Mouse (Mus musculus) CH12.LX (cell line): Measurements from ENCODE around the gene Pik3c2b. TPM values are rescaled to one million over a fixed set of nuclear protein-coding genes. Genes with fewer than 3 reads are reported as not detected.

Experiments used
- DNase-seq: peaks from one replicate; pipeline ENCODE4 v3.0.0-alpha.2; 2013; ENCODE audit errors: extremely low read depth
- H3K27ac ChIP-seq: 2 replicates; pipeline ENCODE4 v1.5.1; 2012; ENCODE audit warnings: low read depth, mild to moderate bottlenecking, control low read depth, moderate library complexity; ENCODE audit not compliant: insufficient read depth
- H3K27me3 ChIP-seq: replicated peaks from 2 replicates; pipeline ENCODE3; 2012; ENCODE audit warnings: inconsistent platforms
- H3K36me3 ChIP-seq, 2 experiments: replicated peaks in 1 of 2; 2 replicates each; pipeline versions ENCODE3 to v1.6.1; 2012; ENCODE audit warnings: inconsistent platforms in 1 of 2, low read length in 1 of 2, mild to moderate bottlenecking in 1 of 2, mixed read lengths in 1 of 2, moderate library complexity in 1 of 2; ENCODE audit not compliant: control insufficient read depth in 1 of 2, insufficient read depth in 1 of 2
- H3K4me1 ChIP-seq, 2 experiments: 2 replicates each; pipeline ENCODE4 v1.6.1; 2012; ENCODE audit warnings: inconsistent platforms in 1 of 2, moderate library complexity in 1 of 2; ENCODE audit not compliant: insufficient read depth in 2 of 2, control insufficient read depth in 1 of 2
- H3K4me2 ChIP-seq: 2 replicates; pipeline ENCODE4 v1.6.1; 2012; ENCODE audit warnings: low read depth, mild to moderate bottlenecking, control low read depth; ENCODE audit not compliant: poor library complexity, insufficient read depth, severe bottlenecking
- H3K4me3 ChIP-seq, 3 experiments: fragments of 150-350 bp in 1 of 3; sonication (generic) in 1 of 3; replicated peaks in 1 of 3; 2 replicates each; pipeline versions ENCODE3 to v1.5.1; 2011 to 2012; ENCODE audit warnings: low read depth in 2 of 3, low read length in 2 of 3, mild to moderate bottlenecking in 2 of 3, moderate library complexity in 2 of 3, control low read depth in 1 of 3, improper control_type of control experiment in 1 of 3, inconsistent platforms in 1 of 3, mixed read lengths in 1 of 3; ENCODE audit not compliant: poor library complexity in 1 of 3
- H3K79me2 ChIP-seq: replicated peaks from 2 replicates; pipeline ENCODE4 v1.6.1; 2012; ENCODE audit warnings: mild to moderate bottlenecking, moderate library complexity; ENCODE audit not compliant: control insufficient read depth, poor library complexity, insufficient read depth, severe bottlenecking; ENCODE audit errors: extremely low read depth
- H3K9ac ChIP-seq: 2 replicates; pipeline ENCODE4 v1.6.1; 2012; ENCODE audit warnings: low read depth, mild to moderate bottlenecking, control low read depth, moderate library complexity; ENCODE audit not compliant: insufficient read depth
- H3K9me3 ChIP-seq: replicated peaks from 2 replicates; pipeline ENCODE3; 2012; ENCODE audit warnings: low read length, inconsistent platforms, mixed read lengths
- E2F4 ChIP-seq: IDR thresholded peaks from 2 replicates; pipeline ENCODE4 v1.6.1; 2011; ENCODE audit warnings: low read depth, low read length, improper control_type of control experiment; ENCODE audit not compliant: insufficient replicate concordance
- JUN ChIP-seq: IDR thresholded peaks from 2 replicates; pipeline ENCODE4 v1.6.1; 2011; ENCODE audit warnings: low read depth, mild to moderate bottlenecking, low read length, improper control_type of control experiment, moderate library complexity; ENCODE audit not compliant: insufficient read depth
- KAT2A ChIP-seq: IDR thresholded peaks from 2 replicates; pipeline ENCODE4 v1.6.1; 2012; ENCODE audit warnings: low read length, improper control_type of control experiment, inconsistent platforms; ENCODE audit not compliant: insufficient replicate concordance
- MYC ChIP-seq: IDR thresholded peaks from 2 replicates; pipeline ENCODE4 v1.6.1; 2011; ENCODE audit warnings: low read depth, mild to moderate bottlenecking, improper control_type of control experiment, low read length
- PAX5 ChIP-seq: IDR thresholded peaks from 2 replicates; pipeline ENCODE4 v1.6.1; 2012; ENCODE audit warnings: low read length, inconsistent platforms, mixed read lengths
- SMC3 ChIP-seq: IDR thresholded peaks from 2 replicates; pipeline ENCODE4 v1.6.1; 2011; ENCODE audit warnings: low read depth, low read length, improper control_type of control experiment
- TCF12 ChIP-seq: IDR thresholded peaks from 2 replicates; pipeline ENCODE4 v1.6.1; 2014; ENCODE audit warnings: low read depth, mild to moderate bottlenecking, inconsistent platforms, low read length, improper control_type of control experiment
- UBTF ChIP-seq: IDR thresholded peaks from 2 replicates; pipeline ENCODE4 v1.6.1; 2012; ENCODE audit warnings: low read depth, mild to moderate bottlenecking, inconsistent platforms, low read length, improper control_type of control experiment, moderate library complexity
- dilution Hi-C: fragments of 300-500 bp; cut with MboI; formaldehyde crosslinking; loops from 2 replicates; pipeline ENCODE4 v1.14.3; 2020; ENCODE audit warnings: low sequenced_read_pairs; ENCODE audit not compliant: extremely low pct_unique_long_range_greater_than_20kb, extremely low pct_ligation_motif_present
- in situ Hi-C: fragments of 300-500 bp; cut with MboI; formaldehyde crosslinking; loops from 3 replicates; pipeline ENCODE4 v1.14.3; 2019; ENCODE audit warnings: low sequenced_read_pairs, low pct_ligation_motif_present, low pct_unique_long_range_greater_than_20kb, mixed read lengths
- polyA plus RNA-seq: library from polyadenylated mRNA; unstranded; fragments of >175 nt; gene quantifications from 2 replicates; pipeline ENCODE4 v1.2.1, GENCODE M21; 2012; ENCODE audit warnings: low read depth; ENCODE audit not compliant: insufficient read length
- total RNA-seq, 2 experiments: library from RNA; depleted of rRNA; stranded (reverse); fragments of 300-350 nt in 1 of 2; fragments of >200 nt in 1 of 2; gene quantifications; 2 replicates each; pipeline ENCODE4 v1.2.3; 2012 to 2014

Gene Pik3c2b
- total and polyA plus RNA-seq, 3 experiments: 8.7 to 16.5 (median 12.0) TPM

DNA sequence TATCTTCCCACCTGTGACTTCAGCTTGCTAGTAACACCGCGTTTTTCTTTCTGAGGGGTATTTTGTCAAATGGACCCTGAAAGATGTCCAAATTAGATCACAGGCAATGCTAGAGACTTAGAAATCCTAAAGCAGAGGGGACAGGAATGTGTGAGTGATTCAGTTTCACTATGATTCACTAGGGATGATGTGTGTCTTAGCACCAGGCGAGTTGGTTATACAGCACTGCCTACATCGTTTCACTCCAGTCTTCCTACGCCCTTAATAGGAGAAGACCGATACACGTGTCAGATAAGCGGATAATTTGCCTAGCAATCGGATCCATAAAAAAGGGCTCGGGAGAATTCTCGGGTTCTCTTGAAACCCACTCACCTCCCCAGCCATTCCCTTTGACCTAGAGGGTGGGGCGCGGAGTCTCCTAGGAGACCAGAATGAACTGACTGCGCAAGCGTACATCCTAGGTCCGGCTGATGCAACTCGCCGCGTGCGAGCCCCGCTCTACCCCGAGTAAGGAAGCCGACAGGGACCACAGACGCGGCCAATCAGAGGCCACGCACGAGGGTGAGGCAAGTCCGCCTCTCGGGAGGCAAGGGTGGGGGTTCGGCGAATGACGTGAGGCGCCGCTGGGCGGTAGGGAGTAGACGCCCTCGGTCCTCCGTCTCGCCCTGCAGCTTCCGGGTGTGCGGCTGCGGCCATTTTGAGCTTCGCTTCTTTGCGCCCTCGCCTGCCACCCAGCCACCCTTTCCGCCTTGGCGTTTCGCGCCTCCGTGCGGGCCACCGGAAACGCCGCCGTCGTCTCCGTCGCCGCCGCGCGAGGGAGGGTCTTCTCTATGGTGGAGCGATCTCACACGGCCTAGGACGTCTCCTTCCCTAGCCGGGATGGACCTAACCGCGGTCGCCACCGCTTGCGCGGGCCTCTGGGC is 85.4 kb downstream of the Pik3c2b start, which contains the start of gene Ppp1r15b (continued):
- TF ChIP-seq MYC (peak; percentile 100), PAX5 (no peak)

DNA sequence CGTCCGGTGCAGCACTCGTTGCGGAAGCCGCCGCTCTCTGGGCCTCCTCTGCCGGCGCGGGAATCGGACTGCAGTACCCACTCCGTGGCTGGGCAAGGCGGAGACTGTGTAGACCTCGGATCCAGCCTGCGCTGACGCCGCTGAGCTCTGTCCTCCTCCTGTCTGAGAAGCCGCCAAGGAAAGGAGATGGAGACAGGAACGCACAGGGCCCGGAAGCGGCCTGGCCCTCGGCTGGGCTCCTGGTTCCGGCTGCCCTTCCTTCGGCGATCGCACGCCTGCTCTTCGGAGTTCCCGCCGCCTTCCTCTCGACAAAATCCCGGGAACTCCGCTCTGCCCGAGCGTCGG is 86.1 kb downstream of the Pik3c2b start:
- dilution Hi-C loops: no loop called here
- peaks cover 53% of the 10 kb centered on the region for H3K79me2 ChIP-seq
- TF ChIP-seq JUN (no peak), E2F4 (no peak), KAT2A (no peak), UBTF (0 out of 2 replicates have a peak, but pooled peaks have one; percentile 24)
- TF ChIP-seq, all 38 proteins: peak for 1
- Histone ChIP-seq H3K36me3 (peaks cover 27 to 33% of the 10 kb centered on the region in 2 experiments), H3K27me3 (no peaks in the 10 kb centered on the region), H3K4me1 (peaks cover 0 to 11% of the 10 kb centered on the region in 2 experiments; a peak in 2 of 4 replicates), H3K4me3 (peak overlapping the region; percentile 94 to 99 (median 98)), H3K4me2 (no peak overlapping the region), H3K9ac (peak overlapping the region; percentile 91), H3K9me3 (no peaks in the 10 kb centered on the region), H3K27ac (peak overlapping the region; percentile 92)
- DNase-seq: no peak
- in situ Hi-C loops: no loop called here

- H3K27ac ChIP-seq: peak overlapping the region; percentile 92
- in situ Hi-C loops (no loop called here), dilution Hi-C loops (no loop called here)
- no peaks in the 10 kb centered on the region for H3K27me3 ChIP-seq
- H3K79me2 ChIP-seq: peaks cover 57% of the 10 kb centered on the region
- H3K4me3 ChIP-seq: peak overlapping the region; percentile 94 to 99 (median 98)
- H3K4me2 ChIP-seq: peak overlapping the region; percentile 91; the same call in 1 of the 2 replicates
- no peak for DNase-seq
- H3K9ac ChIP-seq: peak overlapping the region; percentile 91
- TF ChIP-seq SMC3 (no peak), TCF12 (0 out of 2 replicates have a peak, but pooled peaks have one; percentile 5)
- H3K9me3 ChIP-seq: no peaks in the 10 kb centered on the region
- H3K4me1 ChIP-seq: peaks cover under 1 to 15% of the 10 kb centered on the region in 2 experiments; a peak in 2 of 4 replicates
- H3K36me3 ChIP-seq: peaks cover 31 to 37% of the 10 kb centered on the region in 2 experiments
These were observed 86.5 kb downstream of the Pik3c2b start for GRCm38 (mm10) chr1:133131936-133132335.
